Mouse (Mus musculus) liver, adult 2 months (tissue): ENCODE data around the gene Gm5737.
A peak's percentile ranks its signal among the peaks of the same experiment; 100 is the strongest.

Experiments used
- CTCF ChIP-seq: fragments of 200-500 bp; IDR thresholded peaks from 2 replicates; pipeline ENCODE4 v1.5.1; 2011; ENCODE audit warnings: low read depth, low read length, control low read depth
- POLR2A ChIP-seq: fragments of 200-500 bp; IDR thresholded peaks from 2 replicates; pipeline ENCODE4 v1.6.1; 2011; ENCODE audit warnings: low read length, control low read depth; ENCODE audit not compliant: insufficient read depth; ENCODE audit errors: extremely low read depth

DNA sequence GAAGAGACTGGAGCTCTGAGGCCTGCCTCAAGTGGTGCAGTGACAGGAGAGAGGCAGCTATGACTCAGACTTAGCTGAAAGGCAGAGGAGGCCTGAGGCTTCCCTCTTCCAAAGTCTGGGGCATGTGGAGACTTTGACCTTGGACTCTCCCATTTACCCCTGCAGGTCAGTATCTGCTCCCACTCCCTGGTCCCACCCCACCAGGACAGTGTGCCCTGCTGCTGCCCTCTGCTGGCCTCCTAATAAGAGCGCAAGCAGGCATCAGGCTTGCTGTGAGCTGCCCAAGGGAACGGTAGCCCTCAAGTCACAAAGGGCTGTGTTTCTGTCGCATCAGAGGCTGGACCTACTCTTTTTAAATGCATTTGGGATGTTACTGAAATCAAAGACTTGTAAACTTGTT is 14.2 kb downstream of the Gm5737 start:
- TF ChIP-seq CTCF (peak; percentile 82), POLR2A (no peak)
